Mouse (Mus musculus) neutrophil, adult 5-6 weeks (primary cell): ENCODE results near the gene Agrn. TPM values are rescaled to one million over a fixed set of nuclear protein-coding genes. Genes with fewer than 3 reads are reported as not detected.
"Not testable (repeated sequence)": the region's sequence is repeated elsewhere in the genome, so short reads cannot be mapped to it uniquely, and the experiment has no call there.

ENCODE experiments used
- ATAC-seq: fragments of 151-379, 151-347 bp; 2 replicates; pipeline ENCODE4 v1.8.0; 2017; ENCODE audit warnings: mild to moderate bottlenecking, moderate TSS enrichment; ENCODE audit not compliant: insufficient number of reproducible peaks, poor library complexity, low FRiP score, severe bottlenecking; ENCODE audit errors: extremely low read depth
- total RNA-seq: library from RNA; stranded (forward); fragments of 200-1000 nt; gene quantifications from 2 replicates; pipeline ENCODE4 v1.2.3, GENCODE M21; 2017

Gene Agrn
- total RNA-seq, 1 experiment from 2014 or later = 7.9 TPM

DNA sequence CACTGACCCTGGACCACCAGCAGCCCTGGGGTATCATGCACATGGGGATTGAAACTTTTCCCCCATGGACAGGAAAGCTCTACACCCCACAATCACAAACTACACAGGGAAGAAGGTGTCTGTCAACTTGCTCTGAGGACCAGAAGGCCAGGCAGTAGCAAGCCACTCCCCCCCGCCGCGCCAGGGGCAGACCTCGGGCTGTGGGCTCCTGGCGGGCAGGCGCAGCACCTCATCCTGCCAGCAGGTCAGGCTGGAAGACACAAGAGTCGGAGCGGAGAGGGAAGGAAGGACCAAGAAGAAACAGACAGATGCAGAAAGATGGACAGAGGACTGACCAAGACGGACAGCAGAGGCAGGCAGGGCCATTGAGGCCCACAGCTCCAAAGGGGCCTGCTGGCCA, 19.7 kb downstream of the Agrn start:
- no peak for ATAC-seq

DNA sequence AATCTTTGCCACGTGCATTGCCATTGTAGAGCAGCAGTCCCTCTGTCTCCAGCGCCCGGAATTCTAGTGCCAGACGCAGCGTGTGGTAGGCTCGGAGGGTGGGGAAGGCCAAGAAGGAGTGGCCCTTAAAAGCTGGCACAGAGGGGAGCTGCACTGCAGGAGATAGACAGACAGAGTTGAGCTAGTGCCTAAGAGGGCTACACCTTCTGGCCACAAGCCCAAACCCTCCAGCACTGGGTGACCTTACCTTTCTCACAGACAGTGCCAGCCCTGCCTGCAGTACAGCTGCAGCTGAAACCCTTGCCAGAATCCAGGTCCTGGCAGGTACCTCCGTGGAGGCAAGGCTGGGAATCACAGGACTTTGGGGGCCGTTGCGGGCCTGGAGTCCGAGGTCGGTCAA, 25.5 kb downstream of the Agrn start:
- ATAC-seq = no peak

DNA sequence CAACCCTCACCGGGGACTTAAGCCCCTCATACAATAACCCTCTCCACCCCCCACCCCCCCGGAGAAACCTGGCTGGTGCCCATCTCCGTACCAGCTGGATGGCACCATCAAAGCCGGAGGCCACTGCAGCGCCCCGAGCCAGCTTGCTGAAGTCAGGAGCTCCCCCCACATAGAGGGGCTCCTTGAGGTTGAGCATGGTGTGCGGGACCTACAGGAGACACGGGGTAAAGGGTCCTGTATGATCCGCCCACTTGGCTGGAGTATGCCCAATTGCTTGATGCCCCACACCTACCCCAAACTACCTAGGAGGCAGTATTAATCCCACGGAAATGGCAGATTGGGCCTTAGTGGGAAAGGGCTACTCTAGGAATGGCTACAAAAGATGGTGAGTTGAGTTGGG, 28.2 kb downstream of the Agrn start:
- no peak for ATAC-seq

DNA sequence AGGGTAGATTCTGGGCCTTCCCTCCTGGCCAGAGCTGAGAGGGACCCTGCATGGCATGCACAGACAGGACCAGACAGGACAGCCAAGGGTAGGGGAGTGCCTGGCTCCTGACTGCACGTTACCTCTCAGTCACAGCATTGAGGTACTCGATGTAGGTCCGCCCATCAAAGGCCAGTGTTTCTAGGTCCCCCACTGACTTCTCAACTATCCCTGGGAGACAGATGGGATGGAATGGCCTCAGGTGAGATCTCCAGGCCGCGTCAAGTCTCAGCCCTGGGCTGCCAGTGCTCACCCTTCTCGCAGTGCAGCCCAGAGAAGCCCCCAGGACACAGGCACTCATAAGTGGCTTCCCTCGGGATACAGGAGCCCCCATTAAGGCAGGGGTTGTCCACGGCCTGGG, 28.7 kb downstream of the Agrn start:
- ATAC-seq = no peak

DNA sequence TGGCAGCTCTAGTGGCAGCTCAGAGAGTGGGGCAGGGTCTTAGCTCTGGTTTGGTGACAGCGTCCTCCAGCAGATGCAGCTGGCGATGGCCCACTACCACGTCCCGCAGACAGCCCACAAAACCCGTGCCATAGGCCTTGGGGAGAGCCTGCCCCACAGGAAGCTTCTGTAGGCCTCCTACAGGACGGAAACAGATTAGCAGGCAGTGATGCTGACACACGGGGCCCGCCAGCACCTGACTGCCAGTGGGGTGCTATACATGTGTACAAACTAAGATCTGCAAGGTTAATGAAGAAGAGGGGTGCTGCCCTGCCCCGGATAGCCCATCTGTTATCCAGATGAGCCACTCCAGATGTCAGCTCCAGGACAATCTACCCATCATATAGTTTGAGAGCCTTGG, 30.8 kb downstream of the Agrn start:
- no peak for ATAC-seq

DNA sequence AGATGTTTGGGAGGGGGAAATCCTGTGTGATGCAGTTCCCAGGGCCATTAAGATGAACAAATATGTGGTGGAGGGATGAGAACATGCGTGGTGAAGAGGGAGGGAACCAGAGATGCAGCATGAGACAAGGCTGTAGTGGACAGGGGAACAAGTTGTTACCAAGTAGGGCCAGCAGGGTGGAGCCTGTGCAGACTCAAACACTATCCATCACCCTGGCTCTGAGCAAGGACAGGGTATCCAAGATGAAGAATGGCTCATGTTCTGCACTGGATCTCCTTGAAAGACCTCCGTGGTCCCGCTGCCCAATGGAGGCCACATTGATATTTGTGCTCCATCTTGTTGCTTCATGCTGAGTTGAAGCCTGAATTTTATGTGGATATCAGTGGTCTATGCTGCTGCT, 42.5 kb downstream of the Agrn start:
- no peak for ATAC-seq

DNA sequence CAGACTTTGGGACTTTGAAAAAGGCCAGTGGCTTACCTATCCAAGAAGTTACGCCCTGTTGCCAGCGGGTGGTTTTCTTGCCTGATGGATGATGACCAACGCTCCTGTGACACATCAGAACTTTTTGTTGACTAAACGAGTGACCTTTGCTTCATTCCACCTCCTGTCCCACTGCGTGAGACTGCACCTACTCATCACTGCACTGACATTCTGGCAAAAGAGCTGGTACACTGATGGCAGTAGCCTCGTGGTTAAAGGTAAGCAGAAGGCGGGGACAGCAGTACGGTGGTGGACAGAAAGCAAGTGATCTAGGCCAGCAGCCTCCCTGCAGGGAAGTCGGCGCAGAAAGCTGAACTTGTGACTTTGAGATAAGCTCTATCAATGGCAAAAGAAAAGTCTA, 46.4 kb downstream of the Agrn start:
- not testable (repeated sequence) for ATAC-seq

DNA sequence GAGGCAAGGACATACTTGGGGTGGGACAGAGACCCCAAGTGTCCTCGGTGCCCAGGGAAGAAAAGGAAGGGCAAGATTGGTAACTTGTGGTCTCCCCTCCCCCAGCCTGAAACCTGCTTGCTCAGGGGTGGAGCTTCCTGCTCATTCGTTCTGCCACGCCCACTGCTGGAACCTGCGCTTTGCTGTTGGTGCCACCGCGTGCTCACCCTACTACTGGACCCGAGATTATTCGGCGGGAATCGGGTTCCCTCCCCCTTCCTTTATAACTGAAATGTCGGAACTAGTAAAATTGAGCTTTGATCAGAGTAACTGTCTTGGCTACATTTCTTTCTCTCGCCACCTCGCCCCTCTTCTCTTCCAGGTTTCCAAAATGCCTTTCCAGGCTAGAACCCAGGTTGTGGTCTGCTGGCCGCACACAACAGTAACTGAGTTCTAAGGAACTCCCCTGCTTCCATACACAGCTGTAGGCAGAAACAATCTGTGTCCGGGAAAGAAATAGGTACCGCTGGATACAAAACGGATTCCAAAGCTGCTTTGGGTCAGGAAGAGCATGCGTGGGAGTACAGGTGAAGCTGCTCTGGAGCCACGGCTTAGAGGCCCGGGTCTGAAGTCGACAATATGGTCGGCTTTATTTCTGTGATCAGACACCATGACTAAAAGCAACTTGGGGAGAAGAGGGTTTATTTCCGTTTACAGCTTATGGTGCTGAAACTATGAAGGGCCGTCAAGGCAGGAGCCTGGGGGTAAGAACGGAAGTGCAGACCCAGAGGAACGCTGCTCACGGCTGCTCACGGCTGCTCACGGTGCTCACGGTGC, 60.8 kb downstream of the Agrn start:
- ATAC-seq = no peak

DNA sequence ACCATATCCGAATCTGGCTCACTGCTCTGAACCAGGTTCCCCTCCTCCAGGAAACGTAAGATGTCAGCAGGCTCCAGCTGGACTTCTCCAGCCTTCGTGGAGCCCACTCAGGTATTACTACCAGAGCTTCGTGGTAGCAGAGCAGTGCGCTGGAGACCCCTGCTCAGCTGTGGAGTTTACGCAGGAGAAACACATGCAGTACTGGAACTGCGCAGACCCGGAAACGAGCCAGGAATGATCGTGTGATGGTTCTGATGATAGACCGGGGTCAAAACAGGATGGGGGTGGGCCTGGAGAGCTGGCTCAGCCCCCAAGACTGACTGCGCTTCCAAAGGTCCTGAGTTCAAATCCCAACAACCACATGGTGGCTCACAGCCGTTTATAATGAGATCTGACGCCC, 61.5 kb downstream of the Agrn start:
- ATAC-seq = no peak

DNA sequence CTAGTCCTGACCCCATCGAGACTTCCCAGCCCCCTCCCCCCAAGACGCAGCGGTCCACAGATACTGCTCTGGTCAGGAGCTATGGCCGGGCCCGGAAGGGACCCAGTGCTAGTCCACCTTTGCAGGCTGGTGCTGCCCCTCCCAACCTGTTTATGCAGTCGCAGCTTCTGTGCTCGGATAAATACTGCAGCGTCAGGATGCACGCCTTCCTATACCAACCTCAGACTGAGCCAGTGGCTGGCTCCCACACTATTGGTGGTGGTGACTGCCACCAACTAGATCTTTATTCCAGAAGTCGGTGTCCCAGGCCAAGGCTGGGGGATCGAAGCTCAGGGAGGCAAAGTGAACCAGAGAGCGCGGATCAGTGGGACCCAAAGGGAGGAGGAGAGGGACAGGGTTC, 62.2 kb downstream of the Agrn start:
- ATAC-seq = no peak

DNA sequence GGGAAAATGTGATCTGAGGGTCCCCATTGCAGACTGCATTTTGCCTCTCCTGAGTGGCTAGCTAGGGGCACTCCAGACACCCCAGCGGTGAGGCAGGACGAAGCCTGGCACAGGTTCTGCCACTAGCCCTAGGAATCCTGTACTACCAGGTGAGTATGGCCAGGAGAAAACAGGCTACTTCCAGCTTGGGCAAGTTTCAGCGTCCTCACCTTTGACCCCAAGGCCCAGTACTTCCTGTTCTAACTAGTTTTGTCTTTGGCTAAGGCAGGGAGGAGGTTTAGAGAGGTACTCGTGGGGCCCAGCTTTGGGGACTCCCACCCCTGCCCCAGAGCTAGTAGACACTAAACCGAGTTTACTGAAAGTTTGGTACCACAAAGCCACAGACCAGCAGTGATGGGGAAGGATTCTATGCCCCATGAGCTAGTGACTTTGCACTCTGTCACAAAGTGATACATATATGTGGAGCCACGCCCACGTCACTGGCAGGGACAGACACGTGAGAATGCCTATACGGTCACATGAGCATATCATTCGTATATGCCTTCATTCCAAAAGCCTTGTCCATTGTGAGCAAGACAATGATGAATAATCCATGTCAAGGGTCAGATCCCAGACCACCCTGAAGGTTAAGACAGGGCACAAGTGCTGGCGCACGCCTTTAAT, 63.2 kb downstream of the Agrn start:
- ATAC-seq = no peak

DNA sequence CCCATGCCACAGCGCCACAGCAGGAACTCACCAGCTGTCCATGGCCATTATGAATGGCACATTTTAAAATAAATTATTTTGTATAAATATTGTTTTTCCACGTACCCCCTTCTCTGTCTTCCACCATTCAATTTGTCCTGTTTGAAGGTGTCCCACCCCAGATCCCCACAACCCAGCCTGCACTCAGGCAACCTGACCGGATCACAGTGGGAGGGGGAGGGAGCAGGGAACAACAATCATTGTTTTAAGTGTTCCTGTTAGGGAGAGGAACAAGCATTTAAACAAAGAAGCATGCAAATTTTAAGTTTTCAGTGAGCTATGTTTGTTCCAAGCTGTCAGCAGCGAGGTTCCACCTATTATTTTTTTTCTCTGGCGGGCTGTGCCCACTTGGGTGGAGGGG, 64.0 kb downstream of the Agrn start:
- ATAC-seq = no peak

DNA sequence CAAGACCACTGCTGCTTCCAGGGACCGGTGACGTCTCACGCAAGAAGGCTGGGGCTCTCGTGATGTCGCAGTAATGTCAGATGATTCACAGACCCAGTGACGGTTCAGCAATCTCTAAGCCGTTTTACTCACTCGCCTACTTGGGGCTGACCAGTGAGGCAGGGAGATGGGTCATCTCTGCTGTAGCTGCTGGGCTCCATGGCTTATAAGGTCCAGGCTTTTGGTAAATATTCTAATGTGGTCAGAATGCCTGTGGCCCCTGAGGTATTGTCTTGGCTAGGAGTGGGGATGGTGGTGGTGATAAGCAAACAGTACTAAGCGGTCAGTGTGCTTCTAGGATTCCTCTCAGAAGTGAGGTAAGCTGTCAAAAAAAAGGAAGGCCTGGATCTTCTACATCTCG, 66.3 kb downstream of the Agrn start:
- ATAC-seq = no peak

DNA sequence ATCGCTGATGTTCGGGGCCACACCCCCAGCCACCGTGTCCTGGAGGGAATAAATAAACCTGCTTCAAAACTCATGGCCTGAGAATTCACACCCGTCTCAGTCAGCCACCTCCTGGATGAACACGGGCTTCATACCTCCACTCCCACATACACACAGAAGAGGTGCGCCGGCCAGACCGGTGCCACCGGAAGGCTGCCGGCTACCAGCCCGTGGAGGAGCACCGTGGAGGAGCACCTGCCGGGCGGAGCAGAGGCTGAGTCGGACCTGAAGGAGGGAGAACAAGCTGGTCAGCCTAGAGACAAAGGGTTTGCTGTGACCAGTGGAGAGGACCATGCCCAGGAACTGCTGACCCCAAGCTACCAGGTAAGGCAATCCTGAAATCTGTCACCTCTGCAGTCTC, 66.9 kb downstream of the Agrn start, which contains the start of gene Rnf223:
Gene Rnf223 (plus strand): TSS at position 78 of the 400 bp plus-strand sequence.
- no peak for ATAC-seq

DNA sequence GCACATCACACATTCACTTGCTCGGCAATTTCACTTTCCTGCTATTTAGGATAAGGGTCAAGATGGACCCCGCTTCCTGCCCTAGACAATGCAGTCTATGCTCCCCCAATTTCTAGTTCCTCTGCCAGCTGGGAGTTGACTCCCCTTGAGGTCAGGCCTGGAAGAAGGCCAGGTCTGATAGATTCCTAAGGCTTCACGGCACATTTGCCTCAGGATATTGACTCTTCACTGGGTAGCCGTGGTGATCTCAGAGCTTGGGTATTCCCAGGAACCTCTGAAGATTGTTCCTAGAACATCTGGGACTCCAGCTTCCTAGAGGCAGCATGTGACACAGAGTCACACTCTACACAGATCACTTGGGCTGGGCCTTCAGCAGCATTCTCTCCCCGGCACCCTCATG, 68.5 kb downstream of the Agrn start:
- no peak for ATAC-seq

DNA sequence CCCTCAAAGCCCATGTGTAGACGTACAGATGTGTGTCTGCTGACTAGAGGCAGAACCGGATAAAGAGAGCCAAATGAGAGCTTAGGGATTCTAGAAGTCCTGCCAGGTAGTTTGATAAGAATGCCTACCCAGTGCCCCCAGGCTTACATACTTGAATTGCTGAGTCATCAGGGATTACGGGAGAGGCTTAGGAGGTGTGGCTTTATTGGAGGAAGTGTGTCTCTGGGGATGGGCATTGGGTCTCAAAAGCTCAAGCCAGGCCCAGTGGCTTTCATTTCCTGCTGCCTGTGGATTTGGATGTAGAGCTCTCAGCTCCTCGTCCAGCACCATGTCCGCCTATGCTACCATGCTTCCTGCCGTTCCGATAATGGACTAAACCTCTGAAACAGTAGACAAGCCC, 70.4 kb downstream of the Agrn start:
- ATAC-seq = no peak

DNA sequence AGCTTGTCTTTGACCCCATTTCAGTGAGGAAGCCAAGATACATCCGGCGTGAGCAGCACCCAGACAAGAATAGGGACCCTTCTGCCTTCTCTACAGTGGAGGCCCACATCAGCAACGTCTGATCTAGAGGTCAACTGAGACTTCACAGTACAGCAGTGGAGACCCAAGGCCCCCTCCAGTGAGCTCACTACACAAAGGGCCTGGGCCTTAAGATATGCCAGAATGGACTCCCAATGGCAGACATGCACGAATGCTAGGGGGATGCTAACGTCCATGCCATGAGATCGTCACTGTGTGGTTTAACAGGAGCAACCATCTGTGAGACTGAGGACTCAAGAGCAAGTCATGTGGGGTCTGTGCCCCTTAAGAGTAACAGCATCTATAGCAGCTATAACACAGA, 71.9 kb downstream of the Agrn start:
- no peak for ATAC-seq

DNA sequence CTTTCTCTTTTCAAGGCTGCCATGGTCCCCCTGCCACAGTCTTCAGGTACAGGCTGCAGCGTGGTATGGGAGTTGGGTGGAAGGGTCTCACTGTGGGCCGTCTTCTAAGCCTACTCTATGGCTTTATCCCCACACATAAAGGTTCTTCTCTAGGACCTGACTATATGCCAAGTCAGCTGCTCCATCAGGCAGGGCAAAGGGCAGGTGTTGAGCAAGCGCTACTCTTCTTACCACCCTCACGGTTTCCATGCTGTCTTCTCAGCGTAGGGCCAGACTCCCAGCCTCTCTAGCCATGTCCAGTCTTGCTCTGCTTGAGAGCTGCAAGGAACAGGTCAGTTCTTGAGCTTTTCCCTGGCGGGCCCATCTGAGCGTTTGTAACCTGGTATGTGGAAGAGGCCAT, 73.2 kb downstream of the Agrn start:
- ATAC-seq = no peak
